Mouse (Mus musculus) limb, embryonic 12.5 days (tissue): Measurements from ENCODE around the gene Eprs. TPM values are rescaled to one million over a fixed set of nuclear protein-coding genes. Genes with fewer than 3 reads are reported as not detected.

Source experiments
- ATAC-seq: fragments of 200-750 bp; cut with Nextera tagmentation; 2 replicates; pipeline ENCODE4 v1.8.0; 2017; ENCODE audit warnings: low read depth, moderate TSS enrichment; ENCODE audit not compliant: insufficient number of reproducible peaks, insufficient read depth, low FRiP score, low TSS enrichment
- H3K27ac ChIP-seq: fragments of 300-500 bp; sonication (generic); 2 replicates; pipeline ENCODE4 v1.5.1; 2016; ENCODE audit warnings: mild to moderate bottlenecking, moderate library complexity
- H3K27me3 ChIP-seq: fragments of 300-500 bp; sonication (generic); 2 replicates; pipeline ENCODE4 v1.6.1; 2016; ENCODE audit warnings: mild to moderate bottlenecking, moderate library complexity
- H3K36me3 ChIP-seq: fragments of 300-500 bp; sonication (generic); 2 replicates; pipeline ENCODE4 v1.6.1; 2016; ENCODE audit warnings: mild to moderate bottlenecking, moderate library complexity
- H3K4me1 ChIP-seq: fragments of 300-500 bp; sonication (generic); replicated peaks from 2 replicates; pipeline ENCODE4 v1.6.1; 2016
- H3K4me2 ChIP-seq: fragments of 300-500 bp; sonication (generic); 2 replicates; pipeline ENCODE4 v1.6.1; 2016; ENCODE audit warnings: mild to moderate bottlenecking, moderate library complexity
- H3K4me3 ChIP-seq: fragments of 300-500 bp; sonication (generic); replicated peaks from 2 replicates; pipeline ENCODE4 v1.5.1; 2016; ENCODE audit warnings: mild to moderate bottlenecking
- H3K9ac ChIP-seq: fragments of 300-500 bp; sonication (generic); replicated peaks from 2 replicates; pipeline ENCODE4 v1.6.1; 2016; ENCODE audit warnings: mild to moderate bottlenecking, moderate library complexity
- H3K9me3 ChIP-seq: fragments of 300-500 bp; sonication (generic); 2 replicates; pipeline ENCODE4 v1.6.1; 2016; ENCODE audit warnings: mild to moderate bottlenecking, moderate library complexity
- WGBS: fragments of 180-500 bp; shearing (Covaris S2); methylation state at CpG from one replicate; pipeline ENCODE4 v1.1.7; 2016; 5-methylcytosine and 5-hydroxymethylcytosine counted together
- polyA plus RNA-seq: library from polyadenylated mRNA; unstranded; fragments of >200 nt; fragmentation: Nextera tagmentation; extraction: Ambion mirVana; gene quantifications from 2 replicates; pipeline ENCODE4 v1.2.1, GENCODE M21; 2016

Gene Eprs
- polyA plus RNA-seq, 1 experiment from 2014 or later: 151 TPM

GRCm38 (mm10) chr1:185420776-185421175 lies 57.9 kb downstream of the Eprs start:
- H3K4me3 ChIP-seq: no peak overlapping the region
- ATAC-seq: no peak
- no peaks in the 10 kb centered on the region for H3K4me1 ChIP-seq
- 91% methylated on average over 6 of the region's 6 CpGs for WGBS
- no peak overlapping the region for H3K27ac ChIP-seq
- H3K4me2 ChIP-seq: no peak overlapping the region
- peaks cover 94% of the 10 kb centered on the region for H3K36me3 ChIP-seq
- no peak overlapping the region for H3K9ac ChIP-seq
- H3K9me3 ChIP-seq: no peaks in the 10 kb centered on the region
- no peaks in the 10 kb centered on the region for H3K27me3 ChIP-seq

DNA sequence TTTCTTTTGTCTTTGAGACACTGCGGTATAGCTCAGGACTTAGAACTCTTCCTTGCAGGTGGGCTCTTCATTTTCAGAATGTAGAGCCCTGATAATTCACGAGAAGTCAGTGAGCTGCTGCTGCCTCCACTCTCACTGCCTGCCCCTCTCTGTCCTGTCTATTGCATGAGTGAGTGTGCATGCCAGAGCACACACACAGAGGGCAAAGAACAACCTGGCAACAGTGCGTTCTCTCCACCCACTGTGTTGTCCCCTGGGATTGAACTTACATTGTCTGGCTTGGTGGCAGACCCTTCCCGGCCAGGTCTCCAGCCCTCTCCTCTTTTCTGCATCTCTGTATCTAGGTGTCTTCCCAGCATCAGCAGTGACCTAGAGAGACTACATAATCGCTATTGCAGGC lies 63.7 kb downstream of the Eprs start:
- H3K4me3 ChIP-seq: no peak overlapping the region
- no peak overlapping the region for H3K4me2 ChIP-seq
- no peak overlapping the region for H3K27ac ChIP-seq
- no peaks in the 10 kb centered on the region for H3K9me3 ChIP-seq
- 0 out of 2 replicates have a peak, but pooled peaks cover 3% of the 10 kb centered on the region for H3K4me1 ChIP-seq
- no peak overlapping the region for H3K9ac ChIP-seq
- WGBS: 94% methylated on average over 5 of the region's 5 CpGs
- no peaks in the 10 kb centered on the region for H3K27me3 ChIP-seq
- H3K36me3 ChIP-seq: peaks cover 79% of the 10 kb centered on the region
- no peak for ATAC-seq

DNA sequence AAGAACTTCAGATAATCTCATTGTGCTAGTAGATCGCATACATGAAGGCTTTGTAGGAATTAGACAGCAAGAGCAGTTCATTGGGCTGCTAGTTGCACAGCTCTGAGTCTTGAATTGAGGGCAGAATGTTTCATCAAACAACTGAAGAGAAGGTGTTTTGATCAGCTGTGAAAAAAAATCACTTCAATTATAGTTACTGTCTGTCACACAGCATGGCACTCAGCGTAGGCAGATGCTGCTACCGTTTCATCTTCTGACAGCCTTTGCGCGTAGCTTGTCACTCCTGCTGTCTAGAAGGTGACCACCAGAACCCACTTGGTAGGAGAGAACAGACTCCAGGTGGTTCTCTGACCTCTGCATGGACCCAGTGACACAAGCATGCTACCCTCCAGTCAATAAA lies 67.6 kb downstream of the Eprs start:
- Histone ChIP-seq H3K4me1 (0 out of 2 replicates have a peak, but pooled peaks cover 7% of the 10 kb centered on the region), H3K9ac (no peak overlapping the region), H3K36me3 (peaks cover 43% of the 10 kb centered on the region), H3K4me3 (no peak overlapping the region), H3K27ac (no peak overlapping the region), H3K4me2 (no peak overlapping the region), H3K27me3 (no peaks in the 10 kb centered on the region), H3K9me3 (no peaks in the 10 kb centered on the region)
- WGBS: 94% methylated on average over 5 of the region's 5 CpGs
- ATAC-seq: no peak

GRCm38 (mm10) chr1:185431245-185431997 lies 68.6 kb downstream of the Eprs start:
- peaks cover 35% of the 10 kb centered on the region for H3K36me3 ChIP-seq
- H3K4me1 ChIP-seq: 0 out of 2 replicates have a peak, but pooled peaks cover 7% of the 10 kb centered on the region
- H3K4me3 ChIP-seq: no peak overlapping the region
- no peaks in the 10 kb centered on the region for H3K9me3 ChIP-seq
- no peak overlapping the region for H3K27ac ChIP-seq
- no peaks in the 10 kb centered on the region for H3K27me3 ChIP-seq
- no peak overlapping the region for H3K4me2 ChIP-seq
- WGBS: 60% methylated on average over 6 of the region's 6 CpGs
- no peak overlapping the region for H3K9ac ChIP-seq
- no peak for ATAC-seq

- peaks cover 7% of the 10 kb centered on the region; the same call in 1 of the 2 replicates for H3K4me1 ChIP-seq
- H3K27me3 ChIP-seq: no peaks in the 10 kb centered on the region
- H3K27ac ChIP-seq: no peak overlapping the region
- H3K9ac ChIP-seq: no peak overlapping the region
- 81% methylated on average over 13 of the region's 13 CpGs for WGBS
- H3K36me3 ChIP-seq: peaks cover 30% of the 10 kb centered on the region
- H3K4me2 ChIP-seq: no peak overlapping the region
- no peak for ATAC-seq
- H3K4me3 ChIP-seq: no peak overlapping the region
- no peaks in the 10 kb centered on the region for H3K9me3 ChIP-seq
These were observed 69.1 kb downstream of the Eprs start for GRCm38 (mm10) chr1:185431998-185432317.

DNA sequence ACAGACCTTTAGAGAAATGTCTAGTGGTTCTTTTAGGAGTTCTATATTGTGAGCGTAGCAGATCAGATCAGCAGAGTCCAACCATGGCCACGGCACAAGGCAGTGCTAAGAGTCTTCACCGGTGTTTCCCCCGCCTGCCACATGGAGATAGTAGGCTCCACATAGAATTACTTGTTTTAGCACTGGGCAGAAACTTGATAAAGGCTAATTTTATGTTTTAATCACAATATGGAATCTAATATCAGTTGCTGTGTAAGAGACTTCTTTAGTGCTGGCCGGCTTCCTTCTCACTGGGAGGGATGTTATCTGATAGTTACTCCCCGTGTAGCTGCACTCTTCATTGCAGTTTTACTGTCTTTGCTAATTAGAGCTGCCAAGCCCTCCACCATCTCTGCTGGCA lies 70.3 kb downstream of the Eprs start:
- H3K4me3 ChIP-seq: no peak overlapping the region

DNA sequence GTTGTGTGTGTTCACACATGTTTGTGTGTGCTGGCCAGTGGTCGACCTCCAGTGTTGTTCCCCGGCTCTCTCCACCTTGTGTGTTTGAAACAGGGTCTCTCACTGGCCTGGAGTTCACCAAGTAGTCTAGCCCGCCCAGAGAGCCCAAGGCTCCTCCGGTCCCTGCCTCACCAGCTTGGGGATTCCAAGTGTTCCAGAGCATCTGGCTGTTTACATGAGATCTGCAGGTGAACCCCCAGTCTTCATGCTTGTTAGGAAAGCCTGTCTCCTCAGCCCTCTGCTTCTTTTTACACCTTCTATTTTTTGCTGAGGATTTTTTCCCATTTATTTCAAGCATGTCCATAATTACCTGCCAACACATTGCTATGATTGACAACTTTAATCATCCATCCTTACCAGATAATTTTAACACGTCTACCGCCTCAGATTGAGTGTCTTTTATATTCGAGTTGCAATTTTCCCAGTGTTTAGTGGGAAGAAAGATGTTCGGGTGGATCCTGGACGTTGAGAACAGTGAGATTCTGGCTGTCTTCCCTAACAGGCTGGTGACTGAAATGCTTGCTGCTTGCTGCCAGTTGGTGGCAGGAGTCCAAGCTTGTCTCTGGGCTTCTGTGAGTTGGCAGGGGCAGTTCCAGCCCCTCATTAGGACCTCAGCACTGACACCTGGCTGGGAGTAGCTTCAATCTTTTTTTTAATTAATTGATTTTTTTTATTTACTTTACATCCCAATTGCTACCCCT lies 76.2 kb downstream of the Eprs start:
- no peaks in the 10 kb centered on the region for H3K36me3 ChIP-seq
- no peak for ATAC-seq
- no peaks in the 10 kb centered on the region for H3K9me3 ChIP-seq
- no peak overlapping the region for H3K4me2 ChIP-seq
- 67% methylated on average over 9 of the region's 9 CpGs for WGBS
- no peak overlapping the region for H3K4me3 ChIP-seq
- no peak overlapping the region for H3K27ac ChIP-seq
- no peaks in the 10 kb centered on the region; the same call in 1 of the 2 replicates for H3K4me1 ChIP-seq
- no peak overlapping the region for H3K9ac ChIP-seq
- H3K27me3 ChIP-seq: 0 out of 2 replicates have a peak, but pooled peaks cover 3% of the 10 kb centered on the region

More for the DNA sequence above, 70.3 kb downstream of the Eprs start:
- Histone ChIP-seq H3K9me3 (no peaks in the 10 kb centered on the region), H3K4me1 (peaks cover 7% of the 10 kb centered on the region; the same call in 1 of the 2 replicates), H3K4me2 (no peak overlapping the region), H3K27ac (no peak overlapping the region), H3K9ac (no peak overlapping the region), H3K27me3 (no peaks in the 10 kb centered on the region), H3K36me3 (peaks cover 21% of the 10 kb centered on the region)
- WGBS: 75% methylated on average over 6 of the region's 6 CpGs
- no peak for ATAC-seq

GRCm38 (mm10) chr1:185441703-185442472 lies 79.0 kb downstream of the Eprs start:
- no peaks in the 10 kb centered on the region for H3K9me3 ChIP-seq
- H3K9ac ChIP-seq: no peak overlapping the region
- H3K4me2 ChIP-seq: no peak overlapping the region
- 79% methylated on average over 18 of the region's 18 CpGs for WGBS
- H3K4me1 ChIP-seq: no peaks in the 10 kb centered on the region; the same call in 1 of the 2 replicates
- no peak overlapping the region for H3K27ac ChIP-seq
- H3K4me3 ChIP-seq: no peak overlapping the region
- H3K27me3 ChIP-seq: 0 out of 2 replicates have a peak, but pooled peaks cover 3% of the 10 kb centered on the region
- ATAC-seq: no peak
- no peaks in the 10 kb centered on the region for H3K36me3 ChIP-seq

GRCm38 (mm10) chr1:185448936-185449335 lies 86.1 kb downstream of the Eprs start:
- Histone ChIP-seq H3K9ac (no peak overlapping the region), H3K27ac (no peak overlapping the region), H3K4me3 (no peak overlapping the region), H3K4me2 (no peak overlapping the region), H3K27me3 (peaks cover 12% of the 10 kb centered on the region), H3K36me3 (no peaks in the 10 kb centered on the region), H3K4me1 (no peaks in the 10 kb centered on the region), H3K9me3 (no peaks in the 10 kb centered on the region)
- WGBS: 88% methylated on average over 7 of the region's 7 CpGs
- no peak for ATAC-seq

DNA sequence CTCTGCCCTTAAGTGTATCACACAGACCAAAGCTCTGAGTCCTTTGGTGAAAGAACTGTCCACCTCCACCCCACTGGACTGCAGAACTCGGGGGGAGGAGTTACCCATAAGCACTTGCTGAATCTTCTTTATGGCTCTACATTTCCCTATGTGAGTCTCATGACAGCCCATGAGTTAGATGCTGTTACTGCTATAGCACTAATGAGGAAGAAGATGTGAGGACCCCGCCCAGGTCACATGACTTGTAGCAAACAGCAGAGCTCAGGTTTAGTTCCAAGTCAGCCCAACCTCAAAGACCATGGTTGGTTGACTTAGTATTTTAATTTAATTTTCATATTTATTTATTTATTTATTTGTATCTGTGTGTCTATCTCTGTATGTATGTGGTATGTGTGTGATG lies 86.9 kb downstream of the Eprs start:
- peaks cover 20% of the 10 kb centered on the region for H3K27me3 ChIP-seq
- H3K4me1 ChIP-seq: peaks cover 4% of the 10 kb centered on the region; the same call in 1 of the 2 replicates
- no peak overlapping the region for H3K9ac ChIP-seq
- H3K4me3 ChIP-seq: no peak overlapping the region
- H3K4me2 ChIP-seq: no peak overlapping the region
- 73% methylated on average over 2 of the region's 2 CpGs for WGBS
- ATAC-seq: no peak
- H3K36me3 ChIP-seq: no peaks in the 10 kb centered on the region
- no peaks in the 10 kb centered on the region for H3K9me3 ChIP-seq
- H3K27ac ChIP-seq: no peak overlapping the region

GRCm38 (mm10) chr1:185451077-185451476 lies 88.2 kb downstream of the Eprs start:
- no peaks in the 10 kb centered on the region for H3K9me3 ChIP-seq
- H3K4me2 ChIP-seq: no peak overlapping the region
- no peak overlapping the region for H3K4me3 ChIP-seq
- no peaks in the 10 kb centered on the region for H3K36me3 ChIP-seq
- WGBS: 81% methylated on average over 8 of the region's 8 CpGs
- no peak for ATAC-seq
- no peak overlapping the region for H3K9ac ChIP-seq
- H3K4me1 ChIP-seq: peaks cover 17% of the 10 kb centered on the region
- peaks cover 33% of the 10 kb centered on the region for H3K27me3 ChIP-seq
- H3K27ac ChIP-seq: no peak overlapping the region
